Mouse (Mus musculus): ENCODE data around the gene Vpreb1. TPM values are rescaled to one million over a fixed set of nuclear protein-coding genes. Genes with fewer than 3 reads are reported as not detected.

Vpreb1 gene
- polyA plus RNA-seq (2011; ENCODE audit: insufficient read depth, insufficient read length, low read depth, missing spikeins): 2.6 and 3.4 TPM in 2 replicates

DNA sequence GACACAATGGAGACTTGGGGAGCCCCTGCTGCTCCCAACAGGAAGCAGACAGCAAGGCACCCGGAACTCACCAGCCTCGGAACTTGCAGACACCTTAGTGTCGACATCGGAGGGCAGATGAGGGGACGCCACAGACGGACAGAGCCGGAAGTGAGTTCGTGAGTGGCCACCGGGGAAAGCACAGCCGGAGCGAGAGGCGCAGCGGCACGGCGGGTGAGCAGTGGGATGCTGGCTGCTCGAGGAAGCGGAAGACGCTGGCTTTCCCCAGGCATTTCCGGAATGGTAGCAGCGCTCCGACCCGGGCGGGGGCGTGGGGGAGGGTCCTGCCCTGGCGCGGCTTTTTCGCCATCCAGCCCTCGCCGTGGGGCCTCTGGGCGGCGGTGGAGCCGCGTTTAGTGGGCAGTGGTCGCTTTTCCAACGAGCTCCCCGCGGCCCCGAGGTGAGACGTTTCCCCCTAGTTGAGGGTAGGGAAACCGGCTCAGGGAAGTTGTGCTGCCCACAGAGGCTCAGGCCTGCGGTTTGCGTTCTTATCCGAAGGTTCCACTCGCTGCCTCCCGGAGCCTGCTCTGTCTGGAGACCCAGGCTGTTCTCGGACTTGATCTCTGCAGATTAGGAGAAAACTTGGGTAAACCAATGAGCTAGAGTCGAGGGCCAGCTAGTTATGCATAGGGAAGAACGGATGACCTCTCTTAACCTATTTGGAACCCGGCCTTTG lies at the start of gene Vpreb1, which contains the start of gene Top3b:
Gene Vpreb1, minus strand, starts transcription at position 227 of the 715 bp plus-strand sequence.
Gene Top3b, plus strand, starts transcription at position 120 of the 715 bp plus-strand sequence.
- Histone ChIP-seq H3K27ac (ENCODE audit: insufficient read depth, low read length) (peak within 1 kb of the TSS; percentile 76), H3K36me3 (ENCODE audit: control insufficient read depth, insufficient read depth, low read length, poor library complexity, severe bottlenecking) (peaks cover 12% of the 10 kb centered on the region), H3K4me3 (ENCODE audit: low read depth, low read length) (peak within 1 kb of the TSS; percentile 87), H3K9me3 (replicated peaks; ENCODE audit: control insufficient read depth, insufficient read depth, low read length, poor library complexity, severe bottlenecking) (no peaks in the 10 kb centered on the region), H3K4me1 (ENCODE audit: control insufficient read depth, insufficient read depth, low read length) (peaks cover 3% of the 10 kb centered on the region), H3K9ac (ENCODE audit: low read depth, poor library complexity, severe bottlenecking) (peak within 1 kb of the TSS; percentile 91), H3K27me3 (ENCODE audit: control insufficient read depth, insufficient read depth, low read length, poor library complexity, severe bottlenecking) (no peaks in the 10 kb centered on the region)
- TF ChIP-seq POLR2A (IDR thresholded peaks at IDR 0.05; ENCODE audit: insufficient read depth, low read length): no peak
- TF ChIP-seq EP300 (IDR thresholded peaks at IDR 0.05; ENCODE audit: insufficient read depth, low read depth, low read length): peak; percentile 81; the same call in 1 of the 2 replicates

DNA sequence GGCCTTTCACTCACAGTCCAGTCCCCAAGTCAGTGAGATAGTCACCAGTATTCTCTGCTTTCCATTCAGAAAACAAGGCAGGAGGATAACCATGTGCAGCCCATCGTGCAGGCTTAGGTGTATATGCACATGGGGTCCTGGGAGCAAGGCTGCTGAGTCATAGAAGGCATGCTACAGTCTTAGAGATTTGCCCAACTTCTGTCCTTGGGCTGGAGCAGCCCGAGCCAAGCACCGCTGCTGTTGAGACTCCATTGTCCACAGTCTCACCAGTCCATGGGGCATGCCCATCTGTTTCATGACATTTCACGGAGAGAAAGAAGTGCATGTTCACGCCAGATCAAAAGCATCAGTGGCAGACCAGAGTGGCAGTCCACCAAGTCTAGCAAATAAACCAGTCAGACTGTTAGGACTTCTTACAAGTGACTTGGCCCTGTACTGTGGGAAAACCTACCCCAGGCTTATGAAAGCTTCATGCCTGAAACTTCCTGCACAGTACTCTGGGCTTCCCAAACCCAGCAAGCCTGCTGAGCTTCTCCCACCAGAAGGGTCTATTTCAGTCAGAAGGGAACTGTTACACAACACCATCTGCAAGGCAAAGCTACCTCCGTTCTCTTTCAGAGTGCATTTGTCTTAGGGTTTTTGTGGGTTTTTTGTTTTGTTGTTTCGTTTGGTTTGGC lies 47.9 kb upstream of the Vpreb1 start:
- Histone ChIP-seq H3K36me3 (ENCODE audit: control insufficient read depth, insufficient read depth, low read length, poor library complexity, severe bottlenecking) (peaks cover 46% of the 10 kb centered on the region), H3K9me3 (replicated peaks; ENCODE audit: control insufficient read depth, insufficient read depth, low read length, poor library complexity, severe bottlenecking) (no peaks in the 10 kb centered on the region), H3K27me3 (ENCODE audit: control insufficient read depth, insufficient read depth, low read length, poor library complexity, severe bottlenecking) (no peaks in the 10 kb centered on the region), H3K9ac (ENCODE audit: low read depth, poor library complexity, severe bottlenecking) (no peak overlapping the region), H3K4me1 (ENCODE audit: control insufficient read depth, insufficient read depth, low read length) (peaks cover 3% of the 10 kb centered on the region), H3K27ac (ENCODE audit: insufficient read depth, low read length) (no peak overlapping the region), H3K4me3 (ENCODE audit: low read depth, low read length) (no peak overlapping the region)
- TF ChIP-seq POLR2A (IDR thresholded peaks at IDR 0.05; ENCODE audit: insufficient read depth, low read length) (no peak), CTCF (IDR thresholded peaks at IDR 0.05; ENCODE audit: low read depth, low read length) (no peak)

DNA sequence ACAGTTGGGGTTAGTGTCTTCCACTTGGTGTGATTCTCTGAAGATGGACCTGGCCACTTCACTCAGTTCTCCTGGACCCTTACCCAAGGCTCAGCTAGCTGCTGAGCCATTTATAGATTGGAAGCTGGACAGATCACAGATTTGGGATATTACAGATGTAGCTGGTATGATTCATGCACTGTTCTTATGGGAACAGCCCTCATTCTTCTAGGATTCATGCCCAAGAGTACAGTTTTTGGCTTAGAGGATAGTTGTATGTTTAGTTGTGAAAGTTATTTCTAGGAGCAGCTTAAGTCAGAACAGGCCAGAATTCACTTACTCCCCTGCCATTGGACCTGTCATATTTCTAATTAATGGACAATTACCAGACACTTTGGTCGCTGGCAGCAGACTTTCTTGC lies 42.8 kb upstream of the Vpreb1 start:
- Histone ChIP-seq H3K27me3 (ENCODE audit: control insufficient read depth, insufficient read depth, low read length, poor library complexity, severe bottlenecking) (no peaks in the 10 kb centered on the region), H3K27ac (ENCODE audit: insufficient read depth, low read length) (no peak overlapping the region), H3K4me1 (ENCODE audit: control insufficient read depth, insufficient read depth, low read length) (peaks cover 3% of the 10 kb centered on the region), H3K4me3 (ENCODE audit: low read depth, low read length) (no peak overlapping the region), H3K9me3 (replicated peaks; ENCODE audit: control insufficient read depth, insufficient read depth, low read length, poor library complexity, severe bottlenecking) (no peaks in the 10 kb centered on the region), H3K36me3 (ENCODE audit: control insufficient read depth, insufficient read depth, low read length, poor library complexity, severe bottlenecking) (peaks cover 30% of the 10 kb centered on the region), H3K9ac (ENCODE audit: low read depth, poor library complexity, severe bottlenecking) (no peak overlapping the region)
- TF ChIP-seq EP300 (IDR thresholded peaks at IDR 0.05; ENCODE audit: insufficient read depth, low read depth, low read length) (no peak), POLR2A (IDR thresholded peaks at IDR 0.05; ENCODE audit: insufficient read depth, low read length) (no peak), CTCF (IDR thresholded peaks at IDR 0.05; ENCODE audit: low read depth, low read length) (no peak)

DNA sequence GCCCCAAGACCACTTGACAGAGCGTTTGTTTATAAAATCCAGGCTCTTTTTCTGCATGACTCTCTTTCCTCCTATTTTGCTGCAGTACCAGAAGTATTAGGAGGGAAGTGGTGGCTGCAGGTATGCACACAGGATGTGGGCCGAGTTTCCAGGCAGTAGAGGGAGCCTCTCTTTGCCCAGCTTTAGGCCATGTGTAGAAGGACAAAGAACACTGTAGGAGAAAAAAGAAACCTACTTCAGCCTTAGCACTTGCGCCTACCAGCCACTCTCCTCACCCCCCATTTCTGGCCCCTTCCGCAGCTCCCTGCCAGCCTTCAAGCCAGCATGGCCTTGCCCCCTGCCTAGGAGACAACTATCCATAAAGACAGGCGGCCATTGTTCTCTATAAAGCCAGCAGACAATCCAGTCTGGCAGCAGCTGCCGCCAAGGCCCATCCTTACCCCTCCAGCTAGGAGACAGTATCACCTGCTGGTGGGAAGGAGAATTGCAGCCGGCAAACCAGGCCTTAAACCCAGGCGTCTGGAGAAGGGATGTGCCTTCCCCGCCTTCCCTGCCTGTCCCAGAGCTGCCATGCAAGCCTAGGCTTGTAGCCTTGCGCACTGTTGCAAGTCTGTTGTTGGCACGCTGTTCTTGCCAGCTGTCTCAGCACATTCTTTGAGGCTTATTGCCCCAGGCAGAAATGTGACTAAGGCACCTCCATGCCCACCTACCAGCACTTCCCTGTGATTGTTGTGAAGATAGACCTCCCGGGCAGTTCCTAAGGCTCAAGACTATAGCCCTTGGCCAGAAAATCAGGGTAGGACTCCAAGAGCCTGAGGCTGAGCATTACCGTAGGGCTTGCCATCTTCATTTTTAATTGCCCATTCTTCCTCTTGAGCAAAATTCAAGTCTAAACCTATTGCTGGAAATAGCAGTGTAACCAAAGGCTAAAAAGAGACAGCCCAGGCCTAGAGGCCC lies 41.3 kb upstream of the Vpreb1 start:
- TF ChIP-seq EP300 (IDR thresholded peaks at IDR 0.05; ENCODE audit: insufficient read depth, low read depth, low read length) (peak; percentile 64), CTCF (IDR thresholded peaks at IDR 0.05; ENCODE audit: low read depth, low read length) (peak; percentile 91), POLR2A (IDR thresholded peaks at IDR 0.05; ENCODE audit: insufficient read depth, low read length) (no peak)
- H3K27ac ChIP-seq (ENCODE audit: insufficient read depth, low read length): peak overlapping the region; percentile 78
- peaks cover 22% of the 10 kb centered on the region for H3K36me3 ChIP-seq (ENCODE audit: control insufficient read depth, insufficient read depth, low read length, poor library complexity, severe bottlenecking)
- H3K27me3 ChIP-seq (ENCODE audit: control insufficient read depth, insufficient read depth, low read length, poor library complexity, severe bottlenecking): no peaks in the 10 kb centered on the region
- H3K4me1 ChIP-seq (ENCODE audit: control insufficient read depth, insufficient read depth, low read length): peaks cover 3% of the 10 kb centered on the region
- H3K4me3 ChIP-seq (ENCODE audit: low read depth, low read length): no peak overlapping the region
- H3K9ac ChIP-seq (ENCODE audit: low read depth, poor library complexity, severe bottlenecking): no peak overlapping the region
- H3K9me3 ChIP-seq (replicated peaks; ENCODE audit: control insufficient read depth, insufficient read depth, low read length, poor library complexity, severe bottlenecking): no peaks in the 10 kb centered on the region

DNA sequence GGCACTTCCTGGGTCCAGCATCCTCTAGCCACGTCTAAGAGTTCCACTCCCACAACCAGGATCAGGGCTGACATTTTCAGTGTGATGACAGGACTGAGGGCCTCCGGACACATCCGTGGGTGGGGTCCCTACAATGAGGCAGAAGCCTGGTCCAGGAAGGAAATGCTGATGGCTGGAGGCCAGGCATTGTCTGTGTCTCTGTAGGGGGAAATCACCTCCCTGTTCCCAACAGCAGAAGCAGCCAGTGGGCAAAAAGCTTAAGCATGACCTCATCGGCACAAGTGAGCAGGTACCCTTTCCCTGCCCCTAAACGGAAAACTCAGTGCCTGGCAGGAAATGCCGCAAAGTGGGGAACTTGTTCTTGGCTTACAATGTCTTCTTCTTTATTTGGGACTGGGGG lies 37.2 kb upstream of the Vpreb1 start:
- Histone ChIP-seq H3K27me3 (ENCODE audit: control insufficient read depth, insufficient read depth, low read length, poor library complexity, severe bottlenecking) (no peaks in the 10 kb centered on the region), H3K4me1 (ENCODE audit: control insufficient read depth, insufficient read depth, low read length) (peaks cover 3% of the 10 kb centered on the region), H3K4me3 (ENCODE audit: low read depth, low read length) (no peak overlapping the region), H3K27ac (ENCODE audit: insufficient read depth, low read length) (peak overlapping the region; percentile 73; the same call in 1 of the 2 replicates), H3K36me3 (ENCODE audit: control insufficient read depth, insufficient read depth, low read length, poor library complexity, severe bottlenecking) (peaks cover 12% of the 10 kb centered on the region), H3K9me3 (replicated peaks; ENCODE audit: control insufficient read depth, insufficient read depth, low read length, poor library complexity, severe bottlenecking) (no peaks in the 10 kb centered on the region), H3K9ac (ENCODE audit: low read depth, poor library complexity, severe bottlenecking) (no peak overlapping the region)
- TF ChIP-seq EP300 (IDR thresholded peaks at IDR 0.05; ENCODE audit: insufficient read depth, low read depth, low read length) (peak; percentile 89), CTCF (IDR thresholded peaks at IDR 0.05; ENCODE audit: low read depth, low read length) (no peak)

Data from ES-Bruce4 (cell line).